Mouse (Mus musculus): ENCODE measurements around the gene Prg2.

Gene Prg2

DNA sequence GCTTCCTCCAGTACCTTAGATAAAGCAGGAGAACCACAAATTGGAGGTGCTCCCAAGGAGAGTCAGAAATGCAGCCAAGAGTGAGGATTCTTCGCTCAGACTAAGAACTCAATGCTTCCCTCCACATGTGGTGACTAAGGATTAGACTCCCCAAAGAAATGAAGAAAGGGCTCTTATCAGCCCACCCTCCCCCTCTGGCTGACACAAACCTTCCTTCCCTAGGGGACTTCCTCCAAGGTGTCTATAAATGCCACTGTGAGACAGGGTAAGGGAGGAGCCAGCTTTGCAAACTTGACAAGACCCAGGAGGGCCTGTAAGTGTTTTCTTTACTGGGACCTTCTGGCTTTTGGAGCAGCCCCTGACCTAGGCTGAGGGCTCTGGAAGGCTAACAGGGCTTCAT, at the start of gene Prg2:
Gene Prg2 (plus strand): TSS at position 274 of the 400 bp plus-strand sequence.
- CTCF ChIA-PET, result no interaction called here

DNA sequence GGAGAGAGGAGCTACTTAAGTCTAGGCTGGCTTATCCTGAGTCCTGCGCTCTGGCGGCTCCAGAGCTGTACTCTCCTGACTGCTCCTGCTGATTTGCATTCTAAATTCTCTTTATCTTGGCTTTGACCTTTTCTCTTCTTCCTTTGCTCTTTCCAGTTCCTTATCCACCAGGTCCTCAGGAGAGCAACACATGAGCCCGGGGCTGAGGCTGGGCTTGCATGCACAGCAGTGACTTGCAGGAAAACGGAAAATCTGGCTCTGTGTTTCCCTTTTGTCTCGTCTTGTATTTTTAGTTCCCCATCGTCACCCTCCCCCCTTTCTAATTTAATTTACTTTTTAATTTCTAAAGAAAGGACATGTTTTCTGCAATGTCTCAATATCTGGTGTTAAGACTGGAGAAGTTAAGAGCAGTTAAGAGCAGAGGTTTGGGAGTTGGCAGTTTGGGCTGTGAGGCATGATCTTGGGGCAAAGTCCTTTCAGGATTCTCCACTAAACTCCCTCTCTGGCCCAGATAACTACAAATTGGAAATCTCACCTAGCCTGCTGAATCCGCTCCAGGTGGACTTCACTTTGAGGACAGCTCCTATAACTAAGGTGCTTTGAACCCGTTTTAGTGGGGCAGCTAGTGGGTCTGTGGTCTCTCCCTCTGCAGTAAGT, 46.1 kb upstream of the Prg2 start:
- CTCF ChIA-PET, result no interaction called here

DNA sequence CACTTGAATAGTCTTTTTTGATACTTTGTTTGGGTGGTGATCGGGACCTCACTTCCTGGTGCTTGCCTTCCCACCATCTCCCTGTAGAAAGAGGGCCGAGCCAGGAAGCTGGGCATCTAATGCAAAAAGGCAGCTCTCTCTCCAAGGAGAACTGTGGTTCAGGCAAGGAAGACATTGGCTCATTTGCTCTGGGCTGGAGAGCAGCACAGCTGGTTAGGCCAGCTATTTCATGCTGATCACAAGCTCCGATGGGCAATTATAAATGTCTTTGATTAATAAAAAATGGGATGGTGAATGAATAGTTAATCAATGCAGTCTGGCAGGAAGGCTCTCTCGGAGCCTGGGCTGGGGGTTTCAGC, 45.6 kb upstream of the Prg2 start:
- CTCF ChIA-PET, result no interaction called here

DNA sequence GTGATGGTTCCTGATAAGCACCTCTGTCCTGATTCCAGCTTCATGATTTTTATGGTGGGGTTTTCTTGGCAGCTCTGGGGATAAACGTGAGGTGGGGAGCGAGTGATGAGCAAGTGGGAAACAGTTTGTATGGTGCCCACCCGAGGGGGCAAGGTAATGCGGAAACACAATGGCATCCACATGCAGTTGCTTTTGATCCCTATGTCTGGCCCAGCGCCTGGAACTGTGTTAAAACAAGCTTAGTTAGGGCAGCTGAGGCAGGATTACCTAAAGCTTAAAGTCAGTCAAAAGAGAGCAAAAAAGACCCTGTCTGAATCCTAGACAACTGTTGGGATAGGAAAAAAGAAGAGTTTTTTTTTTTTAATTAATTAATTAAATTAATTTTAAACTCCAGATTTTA, 45.2 kb upstream of the Prg2 start:
- CTCF ChIA-PET, result no interaction called here

- CTCF ChIA-PET, result interaction anchor here (0.6 to 1.0 kb wide), 3 partner anchors 8 to 37 kb away, joined by 3 to 5 read pairs (median 5); no protein-coding TSS in a partner anchor
Observed at GRCm38 (mm10) chr2:84936474-84937429, 43.5 kb upstream of the Prg2 start, which contains the start of gene Slc43a3. TSS of gene Slc43a3 (plus strand) at chr2:84936579.

GRCm38 (mm10) chr2:84937491-84938150, 42.6 kb upstream of the Prg2 start:
- CTCF ChIA-PET, result interaction anchor here (0.7 to 1.0 kb wide), 3 partner anchors 18 to 40 kb away, joined by 3 to 7 read pairs (median 5); no protein-coding TSS in a partner anchor

- CTCF ChIA-PET, result interaction anchor here (0.7 kb wide), 1 partner anchor 41 kb away, joined by 7 read pairs; no protein-coding TSS in a partner anchor
Observed at GRCm38 (mm10) chr2:84938249-84938946, 41.9 kb upstream of the Prg2 start.

GRCm38 (mm10) chr2:84939306-84939705, 41.0 kb upstream of the Prg2 start:
- CTCF ChIA-PET, result interaction anchor here (0.7 kb wide), 2 partner anchors 23 to 112 kb away, joined by 3 to 5 read pairs; no protein-coding TSS in a partner anchor

DNA sequence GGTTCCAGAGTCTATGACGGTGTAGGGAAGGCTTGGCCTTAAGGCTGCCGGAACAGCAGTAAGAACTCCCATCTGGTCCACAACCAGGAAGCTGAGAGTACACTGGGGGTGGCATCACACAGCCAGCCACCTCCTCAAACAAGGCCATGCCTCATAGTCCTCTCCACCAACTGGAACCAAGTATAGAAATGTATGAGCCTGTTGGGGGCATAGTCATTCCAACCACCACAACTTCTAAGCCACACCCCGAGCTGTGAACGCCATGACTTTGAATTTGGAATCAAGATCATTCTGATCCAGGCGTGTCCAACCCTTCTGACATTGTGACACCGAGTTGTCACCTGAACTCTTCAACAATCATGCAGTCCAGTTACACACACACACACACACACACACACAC, 40.5 kb upstream of the Prg2 start:
- CTCF ChIA-PET, result interaction anchor here (0.7 kb wide), 2 partner anchors 23 to 112 kb away, joined by 3 to 5 read pairs; no protein-coding TSS in a partner anchor

DNA sequence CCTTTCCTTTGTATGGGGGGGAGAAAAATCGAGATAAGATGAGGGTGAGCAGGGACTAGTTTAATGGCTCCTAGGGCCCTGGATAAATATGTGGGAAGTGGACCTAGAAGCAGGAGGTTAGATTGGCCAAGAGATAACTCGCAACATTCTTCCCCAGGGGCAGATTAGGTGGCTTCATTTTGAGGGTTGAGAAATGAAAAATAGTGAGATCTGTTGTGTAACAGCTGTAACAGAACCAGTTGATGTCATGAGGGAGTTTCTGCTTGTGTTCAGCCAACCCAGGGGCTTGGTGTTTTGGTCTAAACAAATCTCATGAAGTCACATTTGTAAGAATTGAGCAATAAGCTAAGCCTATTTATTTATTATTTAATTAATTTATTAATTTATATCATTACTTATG, 38.9 kb upstream of the Prg2 start:
- CTCF ChIA-PET, result no interaction called here

DNA sequence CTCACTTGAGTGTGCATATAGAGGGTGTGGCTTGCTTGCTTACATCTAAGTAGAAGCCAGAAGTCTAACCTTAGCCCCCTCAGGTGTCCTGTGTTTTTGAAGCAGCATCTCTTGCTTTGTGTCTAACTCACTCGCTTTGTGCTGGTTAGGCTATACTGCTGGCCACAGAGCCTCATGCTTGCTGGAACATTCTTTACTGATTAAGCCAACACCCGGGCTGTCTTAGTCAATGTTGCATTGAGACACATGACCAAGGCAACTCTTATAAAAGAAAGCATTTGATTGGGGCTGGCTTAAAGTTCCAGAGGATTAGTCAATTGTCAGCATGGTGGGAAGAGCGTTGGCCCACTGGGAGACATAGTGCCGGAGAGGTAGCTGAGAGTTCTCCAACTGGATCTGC, 38.5 kb upstream of the Prg2 start:
- CTCF ChIA-PET, result no interaction called here

GRCm38 (mm10) chr2:84947154-84947771, 33.0 kb upstream of the Prg2 start:
- CTCF ChIA-PET, result interaction anchor here (0.6 kb wide), 1 partner anchor 32 kb away, joined by 5 read pairs; no protein-coding TSS in a partner anchor

GRCm38 (mm10) chr2:84948252-84948651, 32.0 kb upstream of the Prg2 start:
- CTCF ChIA-PET, result no interaction called here

DNA sequence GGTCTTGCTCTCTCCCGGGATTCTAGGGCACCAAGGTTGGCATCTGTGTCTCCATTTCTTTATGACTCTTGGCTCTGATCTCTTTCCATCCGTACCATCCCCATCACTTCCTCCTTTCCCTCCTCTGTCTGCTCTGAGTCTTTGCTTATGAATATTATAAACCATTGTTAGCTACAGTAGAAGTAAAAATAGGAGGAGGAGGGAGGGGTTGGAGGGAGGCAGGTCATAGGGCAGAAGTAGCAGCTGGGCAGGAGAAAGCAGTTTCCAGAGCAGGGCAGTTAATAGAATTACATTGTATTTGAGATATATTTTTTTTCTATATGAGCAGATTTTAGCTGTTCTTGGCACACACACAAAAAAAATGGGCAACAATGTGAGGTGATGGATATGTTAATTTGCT, 31.5 kb upstream of the Prg2 start:
- CTCF ChIA-PET, result no interaction called here

- CTCF ChIA-PET, result interaction anchor here (0.6 kb wide), 1 partner anchor 62 kb away, joined by 5 read pairs; no protein-coding TSS in a partner anchor
Observed at GRCm38 (mm10) chr2:84951027-84951426, 29.2 kb upstream of the Prg2 start.

DNA sequence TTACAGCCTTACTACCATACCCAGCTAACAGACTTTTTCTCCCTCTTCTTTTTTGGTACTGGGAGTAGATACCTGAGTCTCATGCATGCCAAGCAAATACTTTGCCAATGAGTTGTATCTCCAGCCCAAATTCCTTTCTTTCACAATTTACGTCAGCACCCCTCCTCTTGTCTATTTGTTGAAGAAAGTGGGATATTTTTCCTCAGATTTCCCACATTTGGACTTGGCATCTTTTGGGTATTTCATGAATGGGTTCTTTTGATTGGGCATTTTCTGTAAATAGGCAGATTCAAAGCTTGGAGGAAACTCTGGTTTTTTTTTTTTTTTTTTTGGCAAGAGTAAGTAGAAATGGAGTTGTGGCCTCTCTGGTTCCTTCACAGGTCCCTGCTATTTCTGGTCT, 28.0 kb upstream of the Prg2 start:
- CTCF ChIA-PET, result interaction anchor here (0.7 kb wide), 1 partner anchor 72 kb away, joined by 3 read pairs; no protein-coding TSS in a partner anchor

DNA sequence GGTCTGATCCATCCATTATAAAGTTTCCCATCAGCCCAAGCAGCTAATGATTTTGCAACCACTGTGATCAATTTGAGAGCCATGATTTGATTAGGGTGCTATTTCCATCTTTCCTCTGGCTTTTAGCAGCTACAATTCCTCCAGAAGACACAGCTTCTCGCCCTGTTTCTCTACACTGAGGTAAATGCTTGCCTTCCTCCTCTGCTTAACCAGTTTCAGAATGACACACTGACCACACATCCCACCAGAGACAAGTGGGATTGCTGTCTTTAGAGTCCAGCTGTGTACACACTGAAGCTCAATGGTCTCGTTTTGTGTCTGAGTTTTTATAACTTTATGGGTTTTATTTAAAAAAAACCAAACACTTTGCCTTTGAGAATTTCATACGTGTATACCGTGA, 27.6 kb upstream of the Prg2 start:
- CTCF ChIA-PET, result interaction anchor here (0.7 kb wide), 1 partner anchor 71 kb away, joined by 3 read pairs; no protein-coding TSS in a partner anchor

DNA sequence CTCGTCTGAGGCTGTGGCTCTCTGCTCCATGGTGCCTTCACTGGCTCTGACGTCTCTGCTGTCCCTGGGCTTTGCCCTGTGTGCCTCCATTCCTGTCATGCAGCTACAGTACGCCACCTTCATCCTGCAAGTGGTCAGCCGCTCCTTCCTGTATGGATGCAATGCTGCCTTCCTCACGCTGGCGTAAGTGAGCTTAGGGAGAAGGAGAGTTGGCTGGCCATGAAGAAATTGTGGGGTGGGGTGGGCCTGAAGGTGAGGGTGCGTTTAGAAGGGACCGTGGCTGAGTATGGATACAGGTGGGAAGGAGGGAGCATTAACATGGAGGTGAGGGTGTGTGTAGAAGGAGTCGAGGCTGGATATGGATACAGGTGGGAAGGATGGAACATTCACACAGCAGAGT, 24.8 kb upstream of the Prg2 start:
- CTCF ChIA-PET, result interaction anchor here (0.7 to 1.6 kb wide), 2 partner anchors 18 to 53 kb away, joined by 5 to 15 read pairs; no protein-coding TSS in a partner anchor

DNA sequence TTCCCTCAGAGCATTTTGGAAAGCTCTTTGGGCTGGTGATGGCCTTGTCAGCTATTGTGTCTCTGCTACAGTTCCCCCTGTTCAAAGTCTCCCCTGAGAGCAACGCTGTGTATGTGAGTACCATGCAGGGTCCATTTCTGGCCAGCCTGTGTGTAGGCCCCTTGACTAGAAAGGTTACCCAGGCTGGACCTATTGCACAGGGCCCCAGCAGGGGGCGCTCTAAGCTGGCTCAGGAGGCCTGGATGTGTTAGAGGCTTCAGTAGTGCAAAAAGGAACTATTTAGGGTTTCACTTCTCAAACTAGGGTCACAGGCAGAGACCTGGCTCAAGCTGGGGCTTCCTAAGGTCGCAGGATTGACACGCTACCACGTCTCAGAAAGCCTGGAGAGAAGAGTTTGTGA, 24.0 kb upstream of the Prg2 start:
- CTCF ChIA-PET, result interaction anchor here (0.8 to 1.6 kb wide), 3 partner anchors 12 to 52 kb away, joined by 4 to 15 read pairs (median 6); no protein-coding TSS in a partner anchor

- CTCF ChIA-PET, result interaction anchor here (0.7 to 1.0 kb wide), 2 partner anchors 44 to 61 kb away, joined by 5 to 6 read pairs; no protein-coding TSS in a partner anchor
Observed at GRCm38 (mm10) chr2:84958588-84959264, 21.5 kb upstream of the Prg2 start.
